Mouse (Mus musculus): ENCODE measurements around the gene Gm527. TPM values are rescaled to one million over a fixed set of nuclear protein-coding genes. Genes with fewer than 3 reads are reported as not detected.

The Gm527 gene
- 1.3 TPM for polyA plus RNA-seq (2017; shearing (Covaris generic))

DNA sequence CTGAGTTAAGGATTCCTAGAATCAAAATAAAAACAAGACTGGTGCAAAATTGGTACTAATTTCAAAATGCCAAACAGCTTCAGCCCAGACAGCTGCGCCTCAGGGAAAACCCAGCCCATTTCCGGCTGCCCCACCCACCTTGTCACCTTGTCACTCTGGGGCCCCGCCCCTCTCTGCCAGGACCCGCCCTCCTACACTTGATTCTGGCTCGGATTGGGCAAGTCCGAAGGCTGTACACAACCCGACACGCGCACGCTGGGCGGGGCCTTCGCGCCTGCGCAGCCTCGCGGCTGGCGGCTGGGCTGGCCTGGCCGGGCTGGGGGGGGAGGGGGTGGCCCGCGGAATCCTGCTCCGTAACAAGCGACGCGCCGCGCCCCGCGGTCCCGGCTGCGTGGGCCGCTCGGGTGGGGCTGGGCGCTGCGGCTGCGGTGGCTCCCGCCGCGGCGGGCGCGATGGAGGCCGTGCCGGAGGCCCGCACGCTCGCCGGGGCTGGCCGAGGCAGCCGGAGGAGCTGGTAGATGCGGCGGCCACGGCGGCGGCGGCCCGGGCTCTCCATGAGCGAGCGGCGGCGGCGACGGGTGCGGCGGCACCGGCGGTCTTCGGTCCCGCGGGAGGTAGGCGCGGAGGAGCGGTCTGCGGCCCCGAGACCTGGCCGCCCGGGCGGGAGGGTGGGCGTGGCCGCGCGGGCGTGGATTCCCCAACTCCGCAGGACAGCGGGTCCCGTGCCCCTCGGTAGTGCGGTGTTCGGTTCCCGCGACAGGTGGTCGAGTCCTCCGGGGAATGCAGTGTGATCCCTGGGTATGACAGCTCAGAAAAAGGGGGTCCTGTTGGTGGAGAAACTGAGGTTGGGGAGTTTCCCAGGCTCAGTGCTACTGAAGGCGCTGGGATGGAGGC, at the start of gene Gm527:
TSS of gene Gm527 (plus strand) at position 329 of the 894 bp plus-strand sequence.

DNA sequence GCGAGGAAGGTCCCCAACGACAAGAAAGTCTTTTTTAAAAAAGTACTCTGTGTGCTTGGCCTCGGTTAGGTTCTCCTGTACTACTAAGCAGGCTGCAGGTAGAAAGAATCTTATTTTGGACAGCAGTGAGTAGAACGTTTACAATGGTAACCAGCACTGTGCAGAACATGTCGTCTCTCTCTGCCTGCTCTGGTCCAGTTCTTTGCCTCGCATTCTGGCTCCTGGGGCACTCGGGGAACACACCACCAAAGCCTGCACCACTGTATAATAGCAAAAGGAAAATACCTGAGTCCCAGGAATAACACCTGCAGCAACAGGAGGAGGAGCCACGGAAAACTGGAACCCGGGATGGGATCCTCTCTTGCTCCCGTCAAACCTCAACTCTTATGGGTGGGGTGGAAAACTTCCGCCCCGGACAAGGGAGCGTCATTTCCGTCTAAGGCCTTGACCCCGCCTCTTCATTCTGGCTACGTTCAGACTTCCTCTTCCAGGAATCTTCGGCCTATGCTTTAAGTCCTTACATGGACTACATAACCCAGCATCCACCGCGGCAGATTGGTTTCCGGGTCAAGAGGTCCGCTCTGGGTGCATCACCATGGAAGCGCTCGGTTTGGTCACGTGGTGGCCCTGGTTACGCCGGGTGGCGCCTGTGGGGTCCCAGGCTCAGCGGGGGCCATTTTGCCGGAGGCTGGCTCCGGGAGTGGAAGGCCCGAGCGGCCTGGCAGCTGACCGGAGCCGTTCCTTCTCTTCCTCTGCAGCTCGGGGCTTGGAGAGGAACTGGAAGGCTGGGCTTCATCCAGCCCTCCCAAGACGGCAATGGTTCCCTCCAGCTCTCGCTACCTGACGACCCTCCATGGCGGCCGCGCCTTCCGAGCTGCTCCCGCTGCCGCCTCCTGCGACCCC, 47.7 kb downstream of the Gm527 start, which contains the start of the genes Klhl28 and Togaram1:
TSS of gene Klhl28 (minus strand) at position 411 of the 903 bp plus-strand sequence.
TSS of gene Togaram1 (plus strand) at position 681 of the 903 bp plus-strand sequence.

Other genes with a start within 250 kb of the Gm527 start
- 29.3 TPM for gene Klhl28, start 47.6 kb downstream of the Gm527 start, polyA plus RNA-seq (2017; shearing (Covaris generic))
- gene Togaram1, start 47.9 kb downstream of the Gm527 start, polyA plus RNA-seq (2017; shearing (Covaris generic)), result 41.5 TPM
- 111 TPM for gene Prpf39, start 118.4 kb downstream of the Gm527 start, polyA plus RNA-seq (2017; shearing (Covaris generic))
- 258 TPM for gene Fkbp3, start 156.1 kb downstream of the Gm527 start, polyA plus RNA-seq (2017; shearing (Covaris generic))
- 5.4 TPM for gene Fancm, start 157.7 kb downstream of the Gm527 start, polyA plus RNA-seq (2017; shearing (Covaris generic))

Data from activated CD4-positive, CD25-positive, alpha-beta regulatory T cell, adult 9 weeks (primary cell).